10 mouse cellular contexts compared by ENCODE assay signal in the genomic region with DNA sequence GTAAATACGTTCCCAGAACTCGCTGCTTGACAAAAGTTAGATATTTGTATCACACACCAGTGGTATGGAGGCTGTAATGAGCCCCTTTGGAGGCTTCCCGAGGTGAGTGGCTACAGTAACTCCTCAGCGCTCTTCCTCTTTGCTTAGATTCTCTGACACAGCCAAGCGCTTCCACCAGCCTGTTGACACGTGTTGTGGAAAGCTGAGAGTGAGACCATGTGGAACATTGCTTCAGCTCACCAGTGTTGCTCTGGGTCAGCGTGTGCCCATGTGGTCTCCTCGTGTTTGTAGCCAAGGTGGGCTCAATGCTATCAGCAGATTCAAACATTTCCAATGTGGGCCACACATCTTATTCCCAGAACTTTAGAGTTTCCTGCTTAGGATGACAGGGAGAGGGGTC. TPM values are rescaled to one million over a fixed set of nuclear protein-coding genes. Genes with fewer than 3 reads are reported as not detected.
DNase-seq lines count a peak whose midpoint lies in the region; ATAC-seq and TF ChIP-seq lines count a peak whose summit lies in the region.
"Had no signal": no experiment of that assay in that cellular context is flagged by ENCODE, and none has a peak within 500 bp of the region (broad histone marks: within the 10 kb centered on the region; RNA-seq: fewer than 3 reads in every experiment).

No protein-coding gene starts in this region.

- peak overlapping the region; percentile 18 for H3K4me2 ChIP-seq in lung, postnatal 0 days (replicated peaks; ENCODE audit: low read depth, low read length)
- H3K4me2 ChIP-seq in kidney, embryonic 16.5 days (replicated peaks; ENCODE audit: low read depth, low read length), result peak overlapping the region; percentile 69
- H3K4me2 ChIP-seq in stomach, postnatal 0 days (replicated peaks; ENCODE audit: low read depth), result peak overlapping the region; percentile 23

- H3K36me3 ChIP-seq in heart, embryonic 10.5 days, result peaks cover 5% of the 10 kb centered on the region; the same call in 1 of the 2 replicates
- H3K36me3 ChIP-seq in lung, postnatal 0 days (ENCODE audit: insufficient read depth, low read length), result no peaks in the 10 kb centered on the region
- H3K36me3 ChIP-seq in kidney, embryonic 16.5 days (ENCODE audit: insufficient read depth, low read length), result no peaks in the 10 kb centered on the region; the same call in 1 of the 2 replicates
- no peaks in the 10 kb centered on the region; the same call in 1 of the 2 replicates for H3K36me3 ChIP-seq in stomach, postnatal 0 days (ENCODE audit: control insufficient read depth, insufficient read depth, low read length)

- H3K27ac ChIP-seq in heart, embryonic 10.5 days, result no peak overlapping the region
- H3K27ac ChIP-seq in lung, postnatal 0 days (ENCODE audit: low read length), result no peak overlapping the region
- H3K27ac ChIP-seq in kidney, embryonic 16.5 days (ENCODE audit: low read length), result no peak overlapping the region
- 0 out of 2 replicates have a peak overlapping the region, but pooled peaks have one; percentile 4 for H3K27ac ChIP-seq in stomach, postnatal 0 days (replicated peaks)

- no peak for TF ChIP-seq EP300 in lung, postnatal 0 days (IDR thresholded peaks at IDR 0.05)
- no peak for TF ChIP-seq EP300 in stomach, postnatal 0 days (optimal IDR thresholded peaks at IDR 0.05)

- no peak overlapping the region for H3K9ac ChIP-seq in lung, postnatal 0 days (replicated peaks; ENCODE audit: low read depth)
- peak overlapping the region; percentile 34; the same call in 1 of the 2 replicates for H3K9ac ChIP-seq in kidney, embryonic 16.5 days (replicated peaks; ENCODE audit: low read length)
- H3K9ac ChIP-seq in stomach, postnatal 0 days (ENCODE audit: low read length), result no peak overlapping the region

- no peak for ATAC-seq in lung, postnatal 0 days
- ATAC-seq in kidney, embryonic 16.5 days (ENCODE audit: low FRiP score, low TSS enrichment), result no peak
- no peak for ATAC-seq in stomach, postnatal 0 days (ENCODE audit: low FRiP score, low TSS enrichment)
- no peak for ATAC-seq in CD4-positive, CD25-positive, alpha-beta regulatory T cell, adult 4 months

- 74% methylated on average over 8 of the region's 8 CpGs for WGBS in heart, embryonic 10.5 days
- WGBS in lung, postnatal 0 days, result 48% methylated on average over 8 of the region's 8 CpGs
- 41% methylated on average over 8 of the region's 8 CpGs for WGBS in kidney, embryonic 16.5 days
- WGBS in stomach, postnatal 0 days, result 59% methylated on average over 8 of the region's 8 CpGs

- H3K4me3 ChIP-seq in heart, embryonic 10.5 days, result no peak overlapping the region
- H3K4me3 ChIP-seq in lung, postnatal 0 days (ENCODE audit: low read depth, low read length), result no peak overlapping the region
- H3K4me3 ChIP-seq in kidney, embryonic 16.5 days (ENCODE audit: low read length), result peak overlapping the region; percentile 34
- H3K4me3 ChIP-seq in stomach, postnatal 0 days (ENCODE audit: low read depth, low read length), result no peak overlapping the region

- peaks cover 27% of the 10 kb centered on the region for H3K4me1 ChIP-seq in heart, embryonic 10.5 days
- H3K4me1 ChIP-seq in lung, postnatal 0 days (ENCODE audit: insufficient read depth, low read depth, low read length), result peaks cover 24% of the 10 kb centered on the region; the same call in 1 of the 2 replicates
- H3K4me1 ChIP-seq in kidney, embryonic 16.5 days (ENCODE audit: insufficient read depth, low read length), result peaks cover 53% of the 10 kb centered on the region
- no peaks in the 10 kb centered on the region; the same call in 1 of the 2 replicates for H3K4me1 ChIP-seq in stomach, postnatal 0 days (replicated peaks; ENCODE audit: control insufficient read depth, insufficient read depth)

- H3K9me3 ChIP-seq in heart, embryonic 10.5 days, result no peaks in the 10 kb centered on the region
- H3K9me3 ChIP-seq in lung, postnatal 0 days (ENCODE audit: low read length), result no peaks in the 10 kb centered on the region
- H3K9me3 ChIP-seq in kidney, embryonic 16.5 days (ENCODE audit: low read length), result no peaks in the 10 kb centered on the region
- H3K9me3 ChIP-seq in stomach, postnatal 0 days (ENCODE audit: control insufficient read depth, low read length), result no peaks in the 10 kb centered on the region

- DNase-seq in heart, adult 18-20 months, result peak; percentile 16 to 18
- DNase-seq in heart, embryonic 10.5 days (ENCODE audit: low spot score), result no peak
- DNase-seq in lung, postnatal 0 days (ENCODE audit: low spot score), result no peak
- DNase-seq in lung, postnatal 14 days, result no peak
- no peak for DNase-seq in stomach, postnatal 0 days (ENCODE audit: low spot score)
- no peak for DNase-seq in layer of hippocampus, postnatal 36 days
- DNase-seq: liver; spleen, adult 18-20 months had no signal

- no peak for TF ChIP-seq CTCF in lung, postnatal 0 days (IDR thresholded peaks at IDR 0.05)
- no peak for TF ChIP-seq CTCF in stomach, postnatal 0 days (IDR thresholded peaks at IDR 0.05; ENCODE audit: low read depth)

- peaks cover 40% of the 10 kb centered on the region for H3K27me3 ChIP-seq in heart, embryonic 10.5 days (ENCODE audit: insufficient read depth, poor library complexity, severe bottlenecking)
- H3K27me3 ChIP-seq in lung, postnatal 0 days (replicated peaks; ENCODE audit: insufficient read depth, low read length), result no peaks in the 10 kb centered on the region
- H3K27me3 ChIP-seq in kidney, embryonic 16.5 days (ENCODE audit: insufficient read depth, low read length), result no peaks in the 10 kb centered on the region
- H3K27me3 ChIP-seq in stomach, postnatal 0 days (ENCODE audit: control insufficient read depth, insufficient read depth, low read length), result no peaks in the 10 kb centered on the region

RNA-seq across cellular contexts. Expression of gene Sh3rf1, which starts 5.0 kb away (rescaled TPM):
- 1 to 10 TPM; 4.7 to 5.0 TPM for total RNA-seq in heart, adult 18-20 months (2021)
- 5.6 and 8.4 TPM in 2 replicates for polyA plus RNA-seq in heart, embryonic 10.5 days (2016; fragmentation: Nextera tagmentation; extraction: Ambion mirVana)
- 11.2 and 11.5 TPM in 2 replicates for polyA plus RNA-seq in lung, postnatal 0 days (2015; fragmentation: Nextera tagmentation; extraction: Ambion mirVana)
- 23.3 and 26.7 TPM in 2 replicates for polyA plus RNA-seq in kidney, embryonic 16.5 days (2015; fragmentation: Nextera tagmentation; extraction: Ambion mirVana)
- polyA plus RNA-seq in stomach, postnatal 0 days (2015; fragmentation: Nextera tagmentation; extraction: Ambion mirVana), result 4.8 and 5.0 TPM in 2 replicates
- polyA plus RNA-seq in CD4-positive, CD25-positive, alpha-beta regulatory T cell, adult 4 months (2017; shearing (Covaris generic)), result 1 to 10 TPM; 7.4 to 8.0 TPM
- 10 to 100 TPM; 63.3 to 67.5 TPM for total RNA-seq in layer of hippocampus, postnatal 36 days (2021)

Comparison
In these comparisons a context has a peak if more than half of its experiments do, and no peak if none do; other contexts are left out.
1. DNase-seq: peak in heart, adult 18-20 months (2 of 2); none in heart, embryonic 10.5 days (single experiment), lung, postnatal 0 days (single experiment), lung, postnatal 14 days (single experiment), stomach, postnatal 0 days (single experiment) and layer of hippocampus, postnatal 36 days (0 of 2).
2. H3K4me2 ChIP-seq: peak in every context shown above with its lines; median percentile 69 in kidney, embryonic 16.5 days; 23 in stomach, postnatal 0 days; 18 in lung, postnatal 0 days.